Mouse (Mus musculus) thymus, adult 2 months (tissue): ENCODE measurements around the gene Cd83. TPM values are rescaled to one million over a fixed set of nuclear protein-coding genes. Genes with fewer than 3 reads are reported as not detected.
A peak's percentile ranks its signal among the peaks of the same experiment; 100 is the strongest.

Experiments used
- DNase-seq: peaks from one replicate; pipeline ENCODE4 v3.0.0; 2021
- H3K27ac ChIP-seq: fragments of 200-500 bp; 2 replicates; pipeline ENCODE4 v1.5.1; 2012; ENCODE audit warnings: low read length, control low read depth; ENCODE audit not compliant: control insufficient read depth, insufficient read depth
- H3K27me3 ChIP-seq: fragments of 200-500 bp; 2 replicates; pipeline ENCODE4 v1.6.1; 2012; ENCODE audit warnings: mild to moderate bottlenecking, low read length, moderate library complexity, mixed read lengths; ENCODE audit not compliant: control insufficient read depth, insufficient read depth
- H3K36me3 ChIP-seq: fragments of 200-500 bp; 2 replicates; pipeline ENCODE4 v1.6.1; 2012; ENCODE audit warnings: mild to moderate bottlenecking, low read length, moderate library complexity; ENCODE audit not compliant: control insufficient read depth, insufficient read depth
- H3K4me1 ChIP-seq: fragments of 200-500 bp; replicated peaks from 2 replicates; pipeline ENCODE4 v1.6.1; 2012; ENCODE audit warnings: low read length; ENCODE audit not compliant: control insufficient read depth, insufficient read depth
- H3K4me3 ChIP-seq: fragments of 200-500 bp; 2 replicates; pipeline ENCODE4 v1.5.1; 2012; ENCODE audit warnings: mild to moderate bottlenecking, low read length, control low read depth, moderate library complexity; ENCODE audit not compliant: control insufficient read depth, insufficient read depth
- CTCF ChIP-seq: fragments of 200-500 bp; IDR thresholded peaks from 2 replicates; pipeline ENCODE4 v1.5.1; 2012; ENCODE audit warnings: mild to moderate bottlenecking, control low read depth, low read length, moderate library complexity, borderline replicate concordance; ENCODE audit not compliant: control insufficient read depth, poor library complexity, insufficient read depth; ENCODE audit errors: extremely low read depth
- POLR2A ChIP-seq: fragments of 200-500 bp; IDR thresholded peaks from 2 replicates; pipeline ENCODE4 v1.6.1; 2012; ENCODE audit warnings: mild to moderate bottlenecking, low read length, control low read depth, moderate library complexity; ENCODE audit not compliant: control insufficient read depth, poor library complexity, insufficient read depth; ENCODE audit errors: extremely low read depth
- WGBS: fragments of 180-500 bp; shearing (Covaris S2); methylation state at CpG from one replicate; pipeline ENCODE4 v1.1.7; 2018; 5-methylcytosine and 5-hydroxymethylcytosine counted together
- polyA plus RNA-seq: library from polyadenylated mRNA; depleted of rRNA; stranded (reverse); fragments of >200 nt; gene quantifications from 2 replicates; pipeline ENCODE4 v1.2.3, GENCODE M21; 2012; rRNA removed

Cd83 gene
- polyA plus RNA-seq, result 53.0 and 66.8 TPM in 2 replicates

GRCm38 (mm10) chr13:43784725-43785711 is at the start of gene Cd83:
Gene Cd83 (plus strand): TSS chr13:43784775.
- H3K36me3 ChIP-seq, result no peaks in the 10 kb centered on the region
- no peak for TF ChIP-seq POLR2A
- TF ChIP-seq CTCF, result no peak
- peaks cover 22% of the 10 kb centered on the region for H3K27me3 ChIP-seq
- no peak within 1 kb of the TSS for H3K27ac ChIP-seq
- H3K4me1 ChIP-seq, result peaks cover 18% of the 10 kb centered on the region
- WGBS, result 8% methylated on average over 71 of the region's 73 CpGs
- H3K4me3 ChIP-seq, result peak within 1 kb of the TSS; percentile 32
- peak; percentile 34 for DNase-seq

- no peak overlapping the region for H3K27ac ChIP-seq
- TF ChIP-seq POLR2A (no peak), CTCF (peak; percentile 80; the same call in 1 of the 2 replicates)
- 43% methylated on average over 15 of the region's 15 CpGs for WGBS
Measured at GRCm38 (mm10) chr13:43739598-43740275, 44.8 kb upstream of the Cd83 start.

GRCm38 (mm10) chr13:43740276-43740608 is 44.3 kb upstream of the Cd83 start:
- no peak for TF ChIP-seq POLR2A
- TF ChIP-seq CTCF, result no peak
- WGBS, result 91% methylated on average over 7 of the region's 7 CpGs
- H3K27ac ChIP-seq, result no peak overlapping the region

More at GRCm38 (mm10) chr13:43739598-43740275, 44.8 kb upstream of the Cd83 start:
- Histone ChIP-seq H3K36me3 (no peaks in the 10 kb centered on the region), H3K4me1 (no peaks in the 10 kb centered on the region), H3K27me3 (no peaks in the 10 kb centered on the region), H3K4me3 (no peak overlapping the region)
- peak; percentile 76 for DNase-seq

GRCm38 (mm10) chr13:43742677-43743076 is 41.9 kb upstream of the Cd83 start:
- no peak for DNase-seq
- Histone ChIP-seq H3K4me3 (no peak overlapping the region), H3K4me1 (no peaks in the 10 kb centered on the region), H3K36me3 (no peaks in the 10 kb centered on the region), H3K27me3 (no peaks in the 10 kb centered on the region), H3K27ac (no peak overlapping the region)
- 77% methylated on average over 3 of the region's 3 CpGs for WGBS
- TF ChIP-seq POLR2A (no peak), CTCF (no peak)

More at GRCm38 (mm10) chr13:43740276-43740608, 44.3 kb upstream of the Cd83 start:
- DNase-seq, result no peak
- H3K27me3 ChIP-seq, result no peaks in the 10 kb centered on the region
- no peak overlapping the region for H3K4me3 ChIP-seq
- no peaks in the 10 kb centered on the region for H3K36me3 ChIP-seq
- no peaks in the 10 kb centered on the region for H3K4me1 ChIP-seq

- DNase-seq, result no peak
- Histone ChIP-seq H3K4me1 (no peaks in the 10 kb centered on the region), H3K27me3 (no peaks in the 10 kb centered on the region), H3K36me3 (no peaks in the 10 kb centered on the region), H3K4me3 (no peak overlapping the region), H3K27ac (no peak overlapping the region)
- TF ChIP-seq POLR2A (no peak), CTCF (no peak)
- 96% methylated on average over 7 of the region's 7 CpGs for WGBS
Measured at GRCm38 (mm10) chr13:43744259-43744658, 40.3 kb upstream of the Cd83 start.

GRCm38 (mm10) chr13:43750301-43750700 is 34.3 kb upstream of the Cd83 start:
- no peaks in the 10 kb centered on the region for H3K4me1 ChIP-seq
- whole genome bisulfite sequencing, result 37% methylated on average over 3 of the region's 3 CpGs
- H3K36me3 ChIP-seq, result no peaks in the 10 kb centered on the region
- no peak overlapping the region for H3K4me3 ChIP-seq
- no peak overlapping the region for H3K27ac ChIP-seq
- TF ChIP-seq POLR2A (no peak), CTCF (no peak)
- DNase-seq, result no peak
- no peaks in the 10 kb centered on the region for H3K27me3 ChIP-seq
